Mouse (Mus musculus) kidney, adult 2 months (tissue): Measurements from ENCODE around the gene Gm37240.
"Not testable (repeated sequence)": the region's sequence is repeated elsewhere in the genome, so short reads cannot be mapped to it uniquely, and the experiment has no call there.

Experiments used
- CTCF ChIP-seq: fragments of 200-500 bp; conservative IDR thresholded peaks from 2 replicates; pipeline ENCODE4 v1.5.1; 2011; ENCODE audit warnings: low read depth, mild to moderate bottlenecking, control low read depth, low read length, moderate library complexity, mixed read lengths; ENCODE audit not compliant: insufficient read depth, insufficient read length
- POLR2A ChIP-seq: fragments of 200-500 bp; IDR thresholded peaks from one replicate; pipeline ENCODE4 v1.6.1; 2011; ENCODE audit warnings: low read depth, low read length, control low read depth

DNA sequence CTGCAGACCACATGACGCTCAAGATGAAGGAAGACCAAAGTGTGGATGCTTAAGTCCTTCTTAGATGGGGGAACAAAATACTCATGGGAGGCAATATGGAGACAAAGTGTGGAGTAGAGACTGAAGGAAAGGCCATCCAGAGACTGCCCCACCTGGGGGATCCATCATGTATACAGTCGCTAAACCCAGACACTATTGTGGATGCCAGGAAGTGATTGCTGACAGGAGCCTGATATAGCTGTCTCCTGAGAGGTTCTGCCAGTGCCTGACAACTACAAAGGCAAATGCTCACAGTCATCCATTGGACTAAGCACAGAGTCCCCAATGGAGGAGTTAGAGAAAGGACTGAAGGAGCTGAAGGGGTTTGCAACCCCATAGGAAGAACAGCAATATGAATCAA lies 33.4 kb upstream of the Gm37240 start:
- not testable (repeated sequence) for TF ChIP-seq CTCF, POLR2A
